Mouse (Mus musculus): ENCODE data around the gene Golph3. TPM values are rescaled to one million over a fixed set of nuclear protein-coding genes. Genes with fewer than 3 reads are reported as not detected.

Golph3 gene
- total and polyA plus RNA-seq, 2 experiments from 2014 or later = 55.3 to 135 TPM

- Histone ChIP-seq H3K9ac (replicated peaks; ENCODE audit: low read depth, low read length) (no peak overlapping the region), H3K4me2 (ENCODE audit: low read depth, low read length) (no peak overlapping the region), H3K27ac (ENCODE audit: low read depth) (peak overlapping the region; percentile 16), H3K27me3 (ENCODE audit: control insufficient read depth, insufficient read depth, low read length) (no peaks in the 10 kb centered on the region), H3K4me3 (ENCODE audit: low read depth, low read length) (no peak overlapping the region), H3K36me3 (replicated peaks; ENCODE audit: control insufficient read depth, insufficient read depth, low read length) (peaks cover 6% of the 10 kb centered on the region; the same call in 1 of the 2 replicates), H3K4me1 (ENCODE audit: control insufficient read depth, insufficient read depth) (peaks cover 31% of the 10 kb centered on the region; the same call in 1 of the 2 replicates), H3K9me3 (replicated peaks; ENCODE audit: control insufficient read depth, low read length) (no peaks in the 10 kb centered on the region)
- DNase-seq (ENCODE audit: low spot score) (no peak), ATAC-seq (ENCODE audit: insufficient read depth, low read depth) (peak; percentile 58; the same call in 1 of the 2 replicates)
- WGBS = 71% methylated on average over 3 of the region's 3 CpGs
- TF ChIP-seq EP300 (IDR thresholded peaks at IDR 0.05; ENCODE audit: low read depth) (no peak), CTCF (IDR thresholded peaks at IDR 0.05; ENCODE audit: low read depth) (no peak)
These were observed 9.1 kb downstream of the Golph3 start for GRCm38 (mm10) chr15:12330389-12330788.

GRCm38 (mm10) chr15:12330892-12331291, 9.6 kb downstream of the Golph3 start:
- no peak overlapping the region for H3K9ac ChIP-seq (replicated peaks; ENCODE audit: low read depth, low read length)
- 0 out of 2 replicates have a peak, but pooled peaks cover 3% of the 10 kb centered on the region for H3K36me3 ChIP-seq (replicated peaks; ENCODE audit: control insufficient read depth, insufficient read depth, low read length)
- TF ChIP-seq EP300 (IDR thresholded peaks at IDR 0.05; ENCODE audit: low read depth) = no peak
- no peak for TF ChIP-seq CTCF (IDR thresholded peaks at IDR 0.05; ENCODE audit: low read depth)
- DNase-seq (ENCODE audit: low spot score) = no peak
- no peaks in the 10 kb centered on the region for H3K9me3 ChIP-seq (replicated peaks; ENCODE audit: control insufficient read depth, low read length)
- H3K4me3 ChIP-seq (ENCODE audit: low read depth, low read length) = no peak overlapping the region
- ATAC-seq (ENCODE audit: insufficient read depth, low read depth) = no peak
- peak overlapping the region; percentile 16 for H3K27ac ChIP-seq (ENCODE audit: low read depth)
- peaks cover 30% of the 10 kb centered on the region; the same call in 1 of the 2 replicates for H3K4me1 ChIP-seq (ENCODE audit: control insufficient read depth, insufficient read depth)
- H3K27me3 ChIP-seq (ENCODE audit: control insufficient read depth, insufficient read depth, low read length) = no peaks in the 10 kb centered on the region
- H3K4me2 ChIP-seq (ENCODE audit: low read depth, low read length) = no peak overlapping the region

GRCm38 (mm10) chr15:12331300-12331699, 10.1 kb downstream of the Golph3 start:
- Histone ChIP-seq H3K9ac (replicated peaks; ENCODE audit: low read depth, low read length) (no peak overlapping the region), H3K27me3 (ENCODE audit: control insufficient read depth, insufficient read depth, low read length) (no peaks in the 10 kb centered on the region), H3K4me3 (ENCODE audit: low read depth, low read length) (no peak overlapping the region), H3K36me3 (replicated peaks; ENCODE audit: control insufficient read depth, insufficient read depth, low read length) (0 out of 2 replicates have a peak, but pooled peaks cover 3% of the 10 kb centered on the region), H3K27ac (ENCODE audit: low read depth) (no peak overlapping the region), H3K4me1 (ENCODE audit: control insufficient read depth, insufficient read depth) (peaks cover 28% of the 10 kb centered on the region; the same call in 1 of the 2 replicates), H3K4me2 (ENCODE audit: low read depth, low read length) (no peak overlapping the region), H3K9me3 (replicated peaks; ENCODE audit: control insufficient read depth, low read length) (no peaks in the 10 kb centered on the region)
- ATAC-seq (ENCODE audit: insufficient read depth, low read depth) = no peak
- WGBS = 16% methylated on average over 1 of the region's 1 CpGs
- no peak for DNase-seq (ENCODE audit: low spot score)
- TF ChIP-seq EP300 (IDR thresholded peaks at IDR 0.05; ENCODE audit: low read depth) (no peak), CTCF (IDR thresholded peaks at IDR 0.05; ENCODE audit: low read depth) (no peak)

GRCm38 (mm10) chr15:12334381-12334780, 13.1 kb downstream of the Golph3 start:
- TF ChIP-seq EP300 (IDR thresholded peaks at IDR 0.05; ENCODE audit: low read depth) = no peak
- no peak for DNase-seq (ENCODE audit: low spot score)
- H3K27me3 ChIP-seq (ENCODE audit: control insufficient read depth, insufficient read depth, low read length) = no peaks in the 10 kb centered on the region
- ATAC-seq (ENCODE audit: insufficient read depth, low read depth) = no peak
- no peaks in the 10 kb centered on the region for H3K9me3 ChIP-seq (replicated peaks; ENCODE audit: control insufficient read depth, low read length)
- H3K9ac ChIP-seq (replicated peaks; ENCODE audit: low read depth, low read length) = no peak overlapping the region
- H3K27ac ChIP-seq (ENCODE audit: low read depth) = no peak overlapping the region
- no peak overlapping the region for H3K4me3 ChIP-seq (ENCODE audit: low read depth, low read length)
- H3K4me1 ChIP-seq (ENCODE audit: control insufficient read depth, insufficient read depth) = peaks cover 30% of the 10 kb centered on the region; the same call in 1 of the 2 replicates
- H3K4me2 ChIP-seq (ENCODE audit: low read depth, low read length) = no peak overlapping the region
- 67% methylated on average over 4 of the region's 4 CpGs for WGBS
- H3K36me3 ChIP-seq (replicated peaks; ENCODE audit: control insufficient read depth, insufficient read depth, low read length) = no peaks in the 10 kb centered on the region

GRCm38 (mm10) chr15:12337030-12337778, 16.0 kb downstream of the Golph3 start:
- TF ChIP-seq EP300 (IDR thresholded peaks at IDR 0.05; ENCODE audit: low read depth) (no peak), CTCF (IDR thresholded peaks at IDR 0.05; ENCODE audit: low read depth) (no peak)
- H3K27me3 ChIP-seq (ENCODE audit: control insufficient read depth, insufficient read depth, low read length) = no peaks in the 10 kb centered on the region
- peak; percentile 47 for DNase-seq (ENCODE audit: low spot score)
- H3K27ac ChIP-seq (ENCODE audit: low read depth) = no peak overlapping the region
- no peak for ATAC-seq (ENCODE audit: insufficient read depth, low read depth)
- H3K36me3 ChIP-seq (replicated peaks; ENCODE audit: control insufficient read depth, insufficient read depth, low read length) = no peaks in the 10 kb centered on the region
- WGBS = 69% methylated on average over 4 of the region's 4 CpGs
- H3K4me3 ChIP-seq (ENCODE audit: low read depth, low read length) = no peak overlapping the region
- H3K9me3 ChIP-seq (replicated peaks; ENCODE audit: control insufficient read depth, low read length) = no peaks in the 10 kb centered on the region
- 0 out of 2 replicates have a peak, but pooled peaks cover 12% of the 10 kb centered on the region for H3K4me1 ChIP-seq (ENCODE audit: control insufficient read depth, insufficient read depth)
- H3K9ac ChIP-seq (replicated peaks; ENCODE audit: low read depth, low read length) = no peak overlapping the region
- H3K4me2 ChIP-seq (ENCODE audit: low read depth, low read length) = no peak overlapping the region

Measured in heart, postnatal 0 days (tissue).